Mouse (Mus musculus): ENCODE data around the gene Itgb8.

The Itgb8 gene

DNA sequence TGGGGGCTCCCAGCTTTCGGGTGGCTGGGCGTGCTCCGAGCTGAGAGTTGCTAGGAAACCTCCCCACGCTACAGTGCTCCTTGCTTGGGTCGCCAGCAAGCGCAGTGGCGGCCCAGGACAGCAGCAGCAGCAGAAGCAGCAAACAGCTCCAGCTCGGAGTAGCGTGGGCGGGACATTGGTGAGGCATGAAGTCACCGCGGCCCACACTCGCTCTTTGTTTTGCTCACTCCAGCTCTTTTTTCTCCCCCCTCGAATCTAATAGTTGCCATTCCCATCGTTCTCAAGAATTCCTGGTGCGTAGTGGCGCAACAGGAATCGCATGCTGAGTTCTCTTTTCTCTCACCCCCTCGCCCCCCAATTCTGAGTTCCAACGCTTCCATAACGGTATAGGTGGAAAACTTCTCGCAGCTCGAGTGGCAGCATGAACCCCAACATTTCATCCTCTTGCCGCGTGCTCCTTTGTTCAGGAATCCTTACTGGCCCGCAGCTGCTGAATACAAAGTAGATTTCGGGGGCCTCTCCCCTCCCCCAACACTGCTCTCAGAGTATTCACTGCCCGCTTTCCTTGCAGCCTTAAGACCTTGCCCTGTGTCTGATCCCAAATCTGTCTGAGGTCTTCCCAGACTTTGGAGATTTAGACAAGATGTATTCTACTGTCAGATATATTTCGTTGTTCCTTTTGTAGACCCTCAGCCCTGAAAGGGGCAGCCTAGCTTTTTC, at the start of gene Itgb8:
Gene Itgb8, minus strand, starts transcription at position 107 of the 720 bp plus-strand sequence.
- no peak for DNase-seq (ENCODE audit: low read depth in 1 of 2, low spot score in 2 of 2)

GRCm38 (mm10) chr12:119276282-119276681, 37.7 kb upstream of the Itgb8 start:
- no peak for DNase-seq (ENCODE audit: low read depth in 1 of 2, low spot score in 2 of 2)

DNA sequence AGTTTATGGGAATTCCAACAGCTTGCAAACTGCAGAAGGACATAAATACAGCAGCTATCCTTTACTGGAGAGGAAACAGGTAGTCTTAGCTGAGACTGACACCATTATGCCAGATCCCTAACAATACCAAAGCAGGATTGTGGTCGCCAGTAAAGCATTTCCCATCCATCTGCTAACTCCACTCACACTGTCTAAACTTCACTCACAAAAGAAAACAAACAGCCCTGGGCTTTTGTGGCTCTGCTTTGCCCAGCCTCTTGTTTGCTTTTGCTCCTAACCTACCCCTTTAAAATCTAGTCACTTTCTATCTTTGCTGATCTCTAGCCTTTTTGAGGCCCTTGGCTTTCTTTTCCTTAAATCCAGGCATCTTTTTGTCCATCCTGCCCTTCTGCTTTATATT, 35.0 kb upstream of the Itgb8 start:
- no peak for DNase-seq (ENCODE audit: low read depth in 1 of 2, low spot score in 2 of 2)

GRCm38 (mm10) chr12:119271964-119272363, 33.4 kb upstream of the Itgb8 start:
- DNase-seq (ENCODE audit: low read depth in 1 of 2, low spot score in 2 of 2) = no peak

DNA sequence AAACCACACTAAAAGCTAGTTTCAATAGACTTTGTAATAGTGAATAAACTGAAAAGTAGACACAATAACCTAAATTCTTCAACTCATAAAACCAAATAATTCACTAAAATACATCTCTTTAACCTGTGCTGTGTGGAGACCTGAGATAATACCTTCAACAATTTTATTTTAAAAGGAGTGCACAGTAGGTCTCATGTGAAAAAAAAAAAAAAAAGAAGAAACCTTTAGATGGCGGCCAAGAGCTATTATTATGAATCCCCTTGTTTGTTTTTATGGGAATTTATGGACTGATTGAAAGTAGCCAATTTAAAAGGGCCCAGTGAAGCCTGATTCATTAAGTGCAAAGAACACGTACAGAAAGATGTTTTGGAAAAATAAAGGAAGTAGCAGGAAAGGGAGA, 31.4 kb upstream of the Itgb8 start:
- no peak for DNase-seq (ENCODE audit: low read depth in 1 of 2, low spot score in 2 of 2)

- DNase-seq (ENCODE audit: low read depth in 1 of 2, low spot score in 2 of 2) = no peak
Observed at GRCm38 (mm10) chr12:119268723-119269122, 30.1 kb upstream of the Itgb8 start.

- no peak for DNase-seq (ENCODE audit: low read depth in 1 of 2, low spot score in 2 of 2)
Observed at GRCm38 (mm10) chr12:119264506-119264905, 25.9 kb upstream of the Itgb8 start.

DNA sequence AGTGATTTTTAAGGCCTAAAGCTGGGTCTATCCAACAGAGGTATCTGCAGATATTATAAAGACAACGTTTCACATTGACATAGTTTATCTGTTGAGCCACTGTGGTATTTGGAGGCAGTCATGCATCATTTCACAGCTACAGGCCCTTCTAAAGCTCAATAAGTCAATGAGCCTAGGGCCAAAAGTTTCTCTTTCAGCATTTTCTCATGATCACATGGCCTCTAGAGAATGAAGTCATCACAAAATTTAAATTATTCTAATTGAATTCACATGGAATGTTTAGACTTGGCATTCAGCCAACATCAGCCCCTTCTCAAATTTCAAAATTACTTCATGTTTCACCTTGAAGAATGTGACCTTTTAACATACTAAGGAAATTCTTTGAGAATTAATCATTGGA, 10.0 kb upstream of the Itgb8 start:
- DNase-seq (ENCODE audit: low read depth in 1 of 2, low spot score in 2 of 2) = no peak

GRCm38 (mm10) chr12:119241071-119241470, 2.5 kb upstream of the Itgb8 start:
- no peak for DNase-seq (ENCODE audit: low read depth in 1 of 2, low spot score in 2 of 2)

DNA sequence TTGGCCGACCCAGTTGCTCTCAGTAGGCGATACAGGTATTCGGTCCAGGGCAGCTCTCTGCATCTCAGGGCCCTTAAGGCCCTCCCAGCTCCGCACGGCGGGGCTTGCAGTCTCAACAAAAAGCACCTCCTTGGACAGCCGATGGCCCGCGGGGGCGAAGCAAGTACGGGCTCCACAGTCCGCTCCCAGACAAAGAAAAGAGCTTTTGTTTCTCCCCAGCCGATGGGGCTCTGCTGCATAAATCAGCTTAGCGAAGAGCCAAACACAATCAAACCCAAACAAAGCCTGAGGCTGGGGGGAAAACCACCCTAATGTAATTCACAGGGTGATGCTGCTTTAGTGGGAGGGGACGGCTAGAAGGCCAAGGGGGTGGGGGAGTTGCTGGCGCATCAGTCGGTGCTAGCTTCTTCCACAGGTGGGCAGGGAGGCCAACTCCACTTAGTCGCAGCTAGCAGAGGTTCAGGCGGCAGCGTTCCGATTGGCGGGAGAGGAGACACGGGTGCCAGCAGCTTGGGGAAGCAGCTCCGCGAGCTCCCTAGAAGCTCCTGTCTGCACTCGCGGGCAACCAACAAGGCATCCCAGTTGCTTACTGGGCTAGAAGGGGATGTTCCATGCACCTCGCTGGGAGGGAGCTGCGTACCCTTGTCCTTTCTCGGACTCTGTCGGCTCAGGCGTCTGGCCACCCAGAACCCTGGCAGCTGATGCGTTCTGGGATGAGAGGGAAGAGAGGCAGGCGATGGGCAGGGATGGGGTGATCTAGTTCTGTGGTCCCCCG, 494 bp downstream of the Itgb8 start:
- peak in 1 of 2 experiments; percentile 8 for DNase-seq (ENCODE audit: low read depth in 1 of 2, low spot score in 2 of 2)

GRCm38 (mm10) chr12:119237241-119237920, 1.2 kb downstream of the Itgb8 start:
- no peak for DNase-seq (ENCODE audit: low read depth in 1 of 2, low spot score in 2 of 2)

DNA sequence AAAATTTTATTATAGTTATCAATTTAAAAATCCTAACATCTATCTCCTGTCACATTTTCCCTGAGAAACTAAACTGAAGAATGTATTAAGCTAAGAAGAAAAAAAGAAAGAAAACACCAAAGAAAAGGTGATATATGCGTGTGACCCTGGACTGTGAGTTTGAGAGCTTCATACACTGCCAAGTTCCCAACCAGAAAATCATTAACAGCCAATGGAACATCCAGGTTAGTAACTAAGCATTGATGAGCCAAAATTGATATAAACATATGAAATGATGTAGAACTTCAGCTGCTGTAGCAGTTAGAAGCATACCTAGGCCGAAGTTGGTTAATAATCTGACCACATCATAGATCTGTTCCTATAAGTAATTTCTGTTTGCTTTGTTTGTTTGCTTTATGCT, 6.8 kb downstream of the Itgb8 start:
- no peak for DNase-seq (ENCODE audit: low read depth in 1 of 2, low spot score in 2 of 2)

- DNase-seq (ENCODE audit: low read depth in 1 of 2, low spot score in 2 of 2) = no peak
Observed at GRCm38 (mm10) chr12:119230444-119230843, 8.2 kb downstream of the Itgb8 start.

DNA sequence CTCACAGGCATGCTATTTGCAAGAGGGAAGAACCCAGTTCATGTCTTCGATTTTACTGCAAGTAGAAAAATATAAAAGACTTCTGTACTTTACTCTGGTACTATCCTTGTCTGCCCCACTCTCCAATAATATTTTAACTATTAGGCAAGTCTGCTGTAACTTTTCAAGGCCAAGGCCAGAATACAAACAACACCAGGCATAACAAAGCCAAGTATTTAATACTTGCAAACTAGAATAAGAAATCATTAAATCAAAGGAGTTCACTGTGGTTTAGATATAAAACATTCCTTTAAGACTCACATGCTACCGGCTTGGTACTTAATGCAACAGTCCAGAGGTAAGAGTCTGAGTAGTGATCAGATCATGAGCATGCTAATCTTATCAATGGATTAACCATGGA, 9.0 kb downstream of the Itgb8 start:
- no peak for DNase-seq (ENCODE audit: low read depth in 1 of 2, low spot score in 2 of 2)

DNA sequence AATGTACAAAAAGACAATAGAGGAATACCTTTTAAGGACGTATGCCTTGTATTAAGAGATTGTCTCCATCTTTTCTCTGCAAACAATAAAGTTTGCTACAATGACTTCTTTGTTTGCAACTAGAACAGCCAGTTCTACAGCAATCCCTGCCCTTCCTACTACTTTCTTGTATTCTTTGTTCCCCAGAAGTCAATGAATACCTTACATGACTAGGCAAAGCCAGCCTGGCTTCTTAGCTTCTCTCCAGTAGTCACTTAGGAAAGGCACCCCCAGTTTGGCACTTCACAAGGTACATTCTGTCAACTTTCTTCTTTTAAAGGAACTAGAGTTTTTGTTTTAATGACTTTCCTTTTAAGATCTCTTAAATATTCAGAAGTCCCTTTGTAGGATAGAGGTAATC, 10.7 kb downstream of the Itgb8 start:
- DNase-seq (ENCODE audit: low read depth in 1 of 2, low spot score in 2 of 2) = no peak

GRCm38 (mm10) chr12:119224699-119225098, 13.9 kb downstream of the Itgb8 start:
- DNase-seq (ENCODE audit: low read depth in 1 of 2, low spot score in 2 of 2) = no peak

DNA sequence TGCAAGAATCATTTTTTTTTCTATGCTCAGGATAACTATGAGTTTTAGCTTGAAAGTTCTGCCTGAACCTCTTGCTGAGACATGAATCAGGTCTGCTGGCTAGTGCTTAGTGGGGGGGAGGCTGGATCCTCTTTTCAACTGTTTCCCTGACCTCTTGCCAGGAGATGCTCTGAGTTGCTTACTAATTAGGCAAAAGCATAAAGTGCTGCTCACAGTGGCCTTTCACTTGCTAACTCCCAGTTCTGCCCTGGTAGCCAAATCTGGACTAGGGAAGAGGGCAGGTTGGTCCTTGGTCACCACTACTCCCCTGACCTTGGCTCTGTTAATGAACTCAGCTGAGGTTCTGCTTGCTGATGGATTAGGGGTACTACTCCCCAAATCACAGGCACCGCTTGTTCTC, 19.2 kb downstream of the Itgb8 start:
- DNase-seq (ENCODE audit: low read depth in 1 of 2, low spot score in 2 of 2) = no peak

DNA sequence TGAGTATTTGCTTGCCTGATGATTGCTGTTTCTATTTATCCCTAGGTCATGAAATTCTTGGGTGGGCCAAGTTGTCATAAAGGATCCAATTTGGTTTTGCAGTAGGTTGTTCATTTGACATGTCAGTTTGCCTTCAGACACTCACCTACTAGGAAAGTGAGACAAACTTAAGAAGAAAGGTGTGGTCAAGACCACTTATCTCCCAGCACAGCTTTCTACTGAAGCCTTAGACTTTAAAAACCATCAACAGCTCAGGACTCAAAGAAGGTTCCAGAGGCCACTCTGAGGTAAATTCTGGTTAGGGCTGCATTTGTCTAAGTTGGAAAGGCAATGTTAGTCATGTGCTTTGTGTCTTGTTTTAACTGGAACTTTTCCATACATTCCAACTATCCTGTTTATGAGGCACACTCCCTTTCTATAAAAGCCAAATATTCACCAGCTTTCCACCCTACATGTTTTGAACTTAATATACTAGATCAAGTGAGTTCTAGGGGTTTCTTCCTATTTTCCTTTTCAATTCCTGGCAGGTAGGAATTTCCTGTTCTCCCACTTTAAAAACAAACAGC, 20.8 kb downstream of the Itgb8 start:
- DNase-seq (ENCODE audit: low read depth in 1 of 2, low spot score in 2 of 2) = no peak

DNA sequence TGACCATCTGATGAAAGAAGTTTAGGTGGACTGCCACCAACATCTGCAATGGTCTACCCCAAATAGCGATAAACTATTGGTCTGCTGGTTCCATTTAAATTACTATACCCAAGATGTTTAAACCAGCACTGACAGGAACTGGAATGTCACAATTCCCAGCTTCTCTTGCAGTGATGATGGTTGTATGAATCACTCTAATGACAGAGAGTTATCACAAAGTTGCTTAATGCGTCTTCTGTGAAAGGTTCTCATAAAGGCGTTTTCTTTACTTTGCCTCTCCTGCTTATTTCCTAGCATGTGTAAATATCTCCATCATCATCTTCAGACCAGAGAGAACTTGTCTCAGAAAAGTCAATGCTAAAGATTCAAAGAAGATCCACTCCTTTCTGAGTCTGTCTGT, 23.4 kb downstream of the Itgb8 start:
- DNase-seq (ENCODE audit: low read depth in 1 of 2, low spot score in 2 of 2) = no peak

DNA sequence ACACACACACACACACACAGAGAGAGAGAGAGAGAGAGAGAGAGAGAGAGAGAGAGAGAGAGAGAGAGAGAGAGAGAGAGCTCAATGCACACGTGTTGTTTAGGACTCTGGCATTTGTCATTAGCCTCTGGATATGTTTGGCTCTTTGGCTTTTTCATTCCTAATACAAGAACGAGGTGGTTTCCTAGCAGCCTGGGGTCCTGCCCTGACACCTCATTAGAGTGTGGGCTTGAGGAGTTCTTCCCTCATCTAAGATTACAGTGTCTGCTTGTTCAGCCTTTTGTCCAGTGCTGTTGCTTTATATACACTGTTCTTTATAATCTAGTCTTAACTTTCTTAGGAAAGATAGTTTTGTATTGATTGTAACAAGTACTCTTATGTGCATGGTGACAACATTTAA, 27.1 kb downstream of the Itgb8 start:
- no peak for DNase-seq (ENCODE audit: low read depth in 1 of 2, low spot score in 2 of 2)

GRCm38 (mm10) chr12:119210590-119210989, 28.0 kb downstream of the Itgb8 start:
- no peak for DNase-seq (ENCODE audit: low read depth in 1 of 2, low spot score in 2 of 2)

- no peak for DNase-seq (ENCODE audit: low read depth in 1 of 2, low spot score in 2 of 2)
Observed at GRCm38 (mm10) chr12:119210073-119210425, 28.6 kb downstream of the Itgb8 start.
